Mouse (Mus musculus) liver, postnatal 0 days (tissue): ENCODE measurements at regions not wholly inside any gene's neighbourhood (a gene's known extent, or its start where the extent isn't known, plus 50 kb on each side); places are given as distances from the start of the nearest gene placed in this dataset.

Experiments used
- ATAC-seq: fragments of 200-750 bp; cut with Nextera tagmentation; 2 replicates; pipeline ENCODE4 v1.8.0; 2017; ENCODE audit warnings: mild to moderate bottlenecking, moderate library complexity
- DNase-seq: peaks from one replicate; pipeline ENCODE4 v3.0.0-alpha.2; 2016
- H3K27ac ChIP-seq: fragments of 300-500 bp; sonication (generic); 2 replicates; pipeline ENCODE4 v1.5.1; 2014; ENCODE audit warnings: antibody characterized with exemption, moderate library complexity, mild to moderate bottlenecking, low read depth
- H3K27me3 ChIP-seq: fragments of 300-500 bp; sonication (generic); 2 replicates; pipeline ENCODE4 v1.6.1; 2014; ENCODE audit warnings: low read length, control low read depth, mixed read lengths; ENCODE audit not compliant: insufficient read depth
- H3K36me3 ChIP-seq: fragments of 300-500 bp; sonication (generic); replicated peaks from 2 replicates; pipeline ENCODE4 v1.6.1; 2014; ENCODE audit warnings: mild to moderate bottlenecking, control low read depth, low read length, moderate library complexity, mixed read lengths; ENCODE audit not compliant: insufficient read depth
- H3K4me1 ChIP-seq: fragments of 300-500 bp; sonication (generic); 2 replicates; pipeline ENCODE4 v1.6.1; 2014; ENCODE audit warnings: antibody characterized with exemption, mild to moderate bottlenecking, control low read depth; ENCODE audit not compliant: insufficient read depth
- H3K4me2 ChIP-seq: fragments of 300-500 bp; sonication (generic); 2 replicates; pipeline ENCODE4 v1.6.1; 2014; ENCODE audit warnings: low read depth, mild to moderate bottlenecking, low read length, moderate library complexity, mixed read lengths
- H3K4me3 ChIP-seq: fragments of 300-500 bp; sonication (generic); 2 replicates; pipeline ENCODE4 v1.5.1; 2014; ENCODE audit warnings: low read depth, low read length
- H3K9ac ChIP-seq: fragments of 300-500 bp; sonication (generic); replicated peaks from 2 replicates; pipeline ENCODE4 v1.6.1; 2014; ENCODE audit warnings: mild to moderate bottlenecking, moderate library complexity
- H3K9me3 ChIP-seq: fragments of 300-500 bp; sonication (generic); 2 replicates; pipeline ENCODE4 v1.6.1; 2016; ENCODE audit warnings: mild to moderate bottlenecking, control low read depth, low read length, mixed read lengths
- CTCF ChIP-seq: sonication (generic); IDR thresholded peaks from 2 replicates; pipeline ENCODE4 v1.5.1; 2016; ENCODE audit warnings: antibody characterized with exemption, low read depth
- EP300 ChIP-seq: IDR thresholded peaks from 2 replicates; pipeline ENCODE4 v1.6.1; 2016; ENCODE audit warnings: antibody characterized with exemption, low read depth, mild to moderate bottlenecking
- WGBS: fragments of 180-500 bp; shearing (Covaris S2); extraction: QIAGEN DNeasy Blood & Tissue Kit; methylation state at CpG from one replicate; pipeline ENCODE4 v1.1.7; 2014; ENCODE audit not compliant: insufficient replicate concordance; 5-methylcytosine and 5-hydroxymethylcytosine counted together

DNA sequence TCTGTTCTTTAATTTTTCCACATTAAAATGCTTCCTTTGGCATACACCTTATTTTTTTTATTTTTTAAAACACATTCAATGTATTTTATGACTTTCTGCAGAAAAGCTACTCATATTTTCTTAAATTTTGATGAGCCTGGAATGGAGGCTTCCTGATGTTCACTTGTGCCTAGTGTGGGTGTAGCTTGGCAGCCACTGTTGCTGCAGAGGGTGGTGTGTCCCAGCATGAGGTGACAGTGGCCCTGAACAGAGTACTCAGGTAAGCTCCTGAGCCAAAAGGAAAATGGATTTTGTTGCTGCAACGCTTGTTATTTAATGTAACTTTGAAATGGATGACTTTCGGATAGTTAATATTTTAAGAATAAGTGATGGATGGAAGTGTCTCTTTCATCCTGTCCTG, 170.6 kb downstream of the Eipr1 start:
- WGBS = 72% methylated on average over 2 of the region's 2 CpGs
- no peak overlapping the region for H3K9ac ChIP-seq
- H3K4me3 ChIP-seq = no peak overlapping the region
- H3K27ac ChIP-seq = no peak overlapping the region
- DNase-seq (no peak), ATAC-seq (no peak)
- H3K9me3 ChIP-seq = no peaks in the 10 kb centered on the region
- no peak overlapping the region for H3K4me2 ChIP-seq
- TF ChIP-seq EP300 (no peak), CTCF (no peak)
- no peaks in the 10 kb centered on the region for H3K27me3 ChIP-seq
- H3K36me3 ChIP-seq = no peaks in the 10 kb centered on the region
- H3K4me1 ChIP-seq = no peaks in the 10 kb centered on the region

DNA sequence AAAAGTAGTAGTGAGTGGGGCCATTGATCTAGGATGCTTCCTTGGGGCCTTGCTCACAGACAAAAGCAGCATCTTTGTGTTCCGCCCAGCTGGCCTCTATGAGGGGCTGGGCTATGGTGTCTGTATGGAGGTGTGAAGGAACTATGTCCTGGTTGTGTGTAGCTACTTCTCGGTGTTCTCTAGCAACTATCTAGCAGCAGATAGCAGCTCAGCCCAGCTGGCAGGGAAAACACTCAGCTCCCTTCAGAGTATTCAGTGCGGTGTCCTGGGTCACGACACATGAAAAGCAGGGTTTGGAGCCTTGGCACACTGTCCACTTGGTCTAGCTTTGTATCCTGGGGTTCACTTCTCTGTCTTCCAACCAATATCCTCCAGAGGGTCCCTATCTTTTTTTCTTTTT, 173.6 kb downstream of the Eipr1 start:
- no peaks in the 10 kb centered on the region for H3K4me1 ChIP-seq
- H3K9ac ChIP-seq = no peak overlapping the region
- H3K4me3 ChIP-seq = no peak overlapping the region
- DNase-seq (no peak), ATAC-seq (no peak)
- no peak overlapping the region for H3K4me2 ChIP-seq
- H3K27ac ChIP-seq = no peak overlapping the region
- no peaks in the 10 kb centered on the region for H3K27me3 ChIP-seq
- no peaks in the 10 kb centered on the region for H3K9me3 ChIP-seq
- WGBS = 68% methylated on average over 4 of the region's 4 CpGs
- no peaks in the 10 kb centered on the region for H3K36me3 ChIP-seq
- TF ChIP-seq CTCF (no peak), EP300 (no peak)

DNA sequence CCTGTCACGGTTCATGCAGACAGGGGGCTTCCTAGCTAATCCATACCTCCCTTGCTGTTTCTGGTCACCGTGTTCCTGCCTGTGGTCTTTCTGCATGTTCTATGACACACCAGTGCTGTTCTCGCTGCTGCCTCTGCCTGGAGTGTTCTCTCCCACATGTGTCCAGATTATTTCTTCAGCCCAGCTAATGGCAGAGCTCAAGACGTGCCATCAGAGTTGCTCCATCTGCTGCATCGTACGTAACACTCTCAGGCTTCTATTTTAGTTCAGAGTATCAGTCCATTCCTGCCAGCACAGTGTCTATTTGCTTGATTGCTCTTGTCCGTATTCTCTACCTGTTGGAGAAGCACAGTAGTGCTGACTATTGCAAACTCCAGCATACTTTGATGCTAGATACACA, 188.3 kb downstream of the Eipr1 start:
- H3K9ac ChIP-seq = no peak overlapping the region
- ATAC-seq (no peak), DNase-seq (no peak)
- H3K4me1 ChIP-seq = no peaks in the 10 kb centered on the region
- no peaks in the 10 kb centered on the region for H3K27me3 ChIP-seq
- WGBS = 74% methylated on average over 7 of the region's 7 CpGs
- no peak overlapping the region for H3K4me3 ChIP-seq
- TF ChIP-seq EP300 (no peak), CTCF (no peak)
- H3K9me3 ChIP-seq = no peaks in the 10 kb centered on the region
- no peak overlapping the region for H3K4me2 ChIP-seq
- H3K36me3 ChIP-seq = no peaks in the 10 kb centered on the region
- no peak overlapping the region for H3K27ac ChIP-seq

DNA sequence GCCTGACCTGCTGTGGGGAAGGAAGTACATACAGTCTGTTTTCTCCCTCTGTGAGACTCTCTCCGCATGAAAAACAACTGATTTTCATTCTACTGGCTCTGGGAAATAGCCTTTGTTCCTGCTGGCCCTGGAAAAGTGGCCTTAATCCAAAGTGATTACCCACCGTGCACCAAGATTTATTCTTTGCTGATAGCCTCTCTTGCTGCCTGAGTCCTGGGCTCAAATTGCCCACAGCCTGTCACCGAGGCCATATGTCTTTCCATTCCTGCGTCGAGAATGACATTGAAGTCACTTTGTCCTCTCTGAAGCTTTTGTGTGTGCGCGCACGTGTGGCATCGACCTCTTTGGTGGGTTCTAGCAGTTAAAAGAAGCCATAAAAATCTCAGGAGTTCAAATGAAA, 197.3 kb downstream of the Eipr1 start:
- Histone ChIP-seq H3K27me3 (no peaks in the 10 kb centered on the region), H3K9ac (no peak overlapping the region), H3K4me3 (no peak overlapping the region), H3K36me3 (no peaks in the 10 kb centered on the region), H3K4me1 (no peaks in the 10 kb centered on the region), H3K9me3 (0 out of 2 replicates have a peak, but pooled peaks cover 2% of the 10 kb centered on the region), H3K27ac (no peak overlapping the region), H3K4me2 (no peak overlapping the region)
- DNase-seq = no peak
- 70% methylated on average over 9 of the region's 9 CpGs for WGBS
- TF ChIP-seq EP300 = no peak
- no peak for TF ChIP-seq CTCF
- ATAC-seq = no peak

DNA sequence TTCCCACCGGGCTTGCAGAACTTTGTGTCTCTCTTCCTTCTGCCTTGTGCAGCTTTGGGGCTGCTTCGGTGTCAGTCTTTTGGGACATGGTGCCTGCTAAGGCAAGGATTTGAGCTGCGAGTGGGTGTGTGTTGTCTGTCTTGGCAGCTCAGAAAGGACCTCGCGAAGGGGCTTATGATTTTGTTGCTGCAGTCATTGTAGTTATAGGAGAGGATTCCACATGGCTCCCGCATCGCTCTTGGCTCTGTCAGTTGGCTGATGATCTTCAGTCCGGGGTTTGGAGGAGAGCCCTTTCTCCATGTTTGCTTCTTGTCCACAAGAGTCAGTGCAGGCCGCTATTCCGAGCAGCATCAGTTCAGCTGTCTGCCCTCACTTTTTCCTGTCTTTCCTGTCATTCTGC, 197.7 kb downstream of the Eipr1 start:
- Histone ChIP-seq H3K27ac (no peak overlapping the region), H3K9ac (no peak overlapping the region), H3K27me3 (no peaks in the 10 kb centered on the region), H3K36me3 (no peaks in the 10 kb centered on the region), H3K9me3 (0 out of 2 replicates have a peak, but pooled peaks cover 2% of the 10 kb centered on the region), H3K4me1 (no peaks in the 10 kb centered on the region), H3K4me3 (no peak overlapping the region), H3K4me2 (no peak overlapping the region)
- 69% methylated on average over 10 of the region's 10 CpGs for WGBS
- TF ChIP-seq CTCF (no peak), EP300 (no peak)
- ATAC-seq (no peak), DNase-seq (no peak)

DNA sequence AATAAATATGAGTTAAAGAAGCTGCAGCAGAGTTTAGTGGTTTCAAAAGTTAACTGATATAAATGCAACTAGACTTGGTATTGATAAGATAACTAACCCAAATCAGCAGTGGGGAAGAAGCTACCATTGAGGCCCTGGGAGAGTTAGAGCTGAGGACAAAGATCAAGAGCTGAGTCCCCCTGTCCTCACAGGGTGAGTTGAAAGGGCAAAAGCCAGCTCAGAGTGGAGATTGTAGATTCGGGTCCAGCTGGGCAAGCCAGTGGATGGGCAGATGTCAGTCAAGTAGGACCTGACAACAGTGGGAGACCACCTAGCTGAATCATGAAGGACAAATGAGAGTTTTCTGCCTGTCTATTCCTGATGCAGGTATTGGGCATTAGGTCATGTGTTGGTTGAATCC, 205.6 kb downstream of the Eipr1 start:
- H3K9me3 ChIP-seq = 0 out of 2 replicates have a peak, but pooled peaks cover 2% of the 10 kb centered on the region
- 64% methylated on average over 1 of the region's 1 CpGs for WGBS
- no peak overlapping the region for H3K9ac ChIP-seq
- no peaks in the 10 kb centered on the region for H3K4me1 ChIP-seq
- H3K27me3 ChIP-seq = no peaks in the 10 kb centered on the region
- H3K36me3 ChIP-seq = no peaks in the 10 kb centered on the region
- DNase-seq (no peak), ATAC-seq (no peak)
- no peak overlapping the region for H3K4me3 ChIP-seq
- TF ChIP-seq CTCF (no peak), EP300 (no peak)
- H3K27ac ChIP-seq = no peak overlapping the region
- H3K4me2 ChIP-seq = no peak overlapping the region

DNA sequence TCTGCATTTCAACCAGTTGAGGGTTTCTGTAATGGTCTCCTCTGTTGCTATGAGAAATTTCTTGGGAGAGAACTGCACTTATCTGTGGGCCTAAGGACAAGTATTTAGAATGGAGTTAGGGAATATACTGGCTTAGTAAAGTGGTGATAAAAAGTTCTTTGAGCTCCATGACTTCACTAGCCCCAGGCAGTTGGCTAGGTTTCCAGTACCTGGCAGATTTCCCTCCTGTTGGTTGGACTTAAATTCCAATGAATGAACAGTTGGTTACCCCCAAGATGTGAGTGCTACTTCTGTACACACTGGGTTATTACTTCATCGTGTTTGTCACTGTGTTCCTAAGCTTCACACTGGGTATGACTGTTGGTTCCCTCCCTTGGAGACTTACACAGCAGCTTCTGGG, 207.1 kb downstream of the Eipr1 start:
- no peak overlapping the region for H3K4me3 ChIP-seq
- no peak overlapping the region for H3K9ac ChIP-seq
- DNase-seq (no peak), ATAC-seq (no peak)
- no peaks in the 10 kb centered on the region for H3K4me1 ChIP-seq
- WGBS = 44% methylated on average over 1 of the region's 1 CpGs
- TF ChIP-seq EP300 = no peak
- no peak for TF ChIP-seq CTCF
- no peak overlapping the region for H3K27ac ChIP-seq
- H3K4me2 ChIP-seq = no peak overlapping the region
- H3K27me3 ChIP-seq = no peaks in the 10 kb centered on the region
- H3K36me3 ChIP-seq = no peaks in the 10 kb centered on the region
- H3K9me3 ChIP-seq = no peaks in the 10 kb centered on the region
